Mouse (Mus musculus) heart, postnatal 0 days (tissue): ENCODE data around the gene Cdx2. TPM values are rescaled to one million over a fixed set of nuclear protein-coding genes. Genes with fewer than 3 reads are reported as not detected.

ENCODE experiments used
- ATAC-seq: fragments of 200-750 bp; cut with Nextera tagmentation; 2 replicates; pipeline ENCODE4 v1.8.0; 2017; ENCODE audit warnings: low read depth, moderate number of reproducible peaks, moderate library complexity; ENCODE audit not compliant: insufficient read depth
- DNase-seq: peaks from one replicate; pipeline ENCODE4 v3.0.0-alpha.2; 2016; ENCODE audit warnings: low spot score
- H3K27ac ChIP-seq: fragments of 300-500 bp; sonication (generic); 2 replicates; pipeline ENCODE4 v1.5.1; 2014; ENCODE audit warnings: low read depth, mild to moderate bottlenecking
- H3K27me3 ChIP-seq: fragments of 300-500 bp; sonication (generic); 2 replicates; pipeline ENCODE4 v1.6.1; 2014; ENCODE audit warnings: low read length, mixed read lengths; ENCODE audit not compliant: control insufficient read depth, insufficient read depth
- H3K36me3 ChIP-seq: fragments of 300-500 bp; sonication (generic); replicated peaks from 2 replicates; pipeline ENCODE4 v1.6.1; 2014; ENCODE audit warnings: low read length, mixed read lengths; ENCODE audit not compliant: control insufficient read depth, insufficient read depth
- H3K4me1 ChIP-seq: fragments of 300-500 bp; sonication (generic); 2 replicates; pipeline ENCODE4 v1.6.1; 2014; ENCODE audit warnings: antibody characterized with exemption; ENCODE audit not compliant: control insufficient read depth, insufficient read depth
- H3K4me2 ChIP-seq: fragments of 300-500 bp; sonication (generic); 2 replicates; pipeline ENCODE4 v1.6.1; 2014; ENCODE audit warnings: low read depth, mild to moderate bottlenecking, low read length, moderate library complexity
- H3K4me3 ChIP-seq: fragments of 300-500 bp; sonication (generic); 2 replicates; pipeline ENCODE4 v1.5.1; 2014; ENCODE audit warnings: low read depth, low read length
- H3K9ac ChIP-seq: fragments of 300-500 bp; sonication (generic); replicated peaks from 2 replicates; pipeline ENCODE4 v1.6.1; 2014; ENCODE audit warnings: low read depth, low read length, mixed read lengths
- H3K9me3 ChIP-seq: fragments of 300-500 bp; sonication (generic); replicated peaks from 2 replicates; pipeline ENCODE4 v1.6.1; 2016; ENCODE audit warnings: low read length; ENCODE audit not compliant: control insufficient read depth
- CTCF ChIP-seq: IDR thresholded peaks from 2 replicates; pipeline ENCODE4 v1.5.1; 2016; ENCODE audit warnings: antibody characterized with exemption, control low read depth, low read depth
- EP300 ChIP-seq: IDR thresholded peaks from 2 replicates; pipeline ENCODE4 v1.6.1; 2016; ENCODE audit warnings: antibody characterized with exemption, low read depth
- WGBS: fragments of 180-500 bp; shearing (Covaris S2); extraction: QIAGEN DNeasy Blood & Tissue Kit; methylation state at CpG from one replicate; pipeline ENCODE4 v1.1.7; 2014; 5-methylcytosine and 5-hydroxymethylcytosine counted together
- microRNA-seq: library from miRNA; unstranded; fragments of <30 nt; microRNA quantifications from one replicate; pipeline ENCODE4, GENCODE M21; 2016
- polyA plus RNA-seq: library from polyadenylated mRNA; unstranded; fragments of >200 nt; fragmentation: Nextera tagmentation; extraction: Ambion mirVana; gene quantifications from 2 replicates; pipeline ENCODE4 v1.2.1, GENCODE M21; 2015
- total RNA-seq: library from RNA; depleted of rRNA; stranded (reverse); fragments of >200 nt; gene quantifications from 2 replicates; pipeline ENCODE4 v1.2.3, GENCODE M21; 2014; ENCODE audit warnings: low replicate concordance; rRNA removed

The Cdx2 gene
- total and polyA plus RNA-seq, 2 experiments from 2014 or later, result not detected

DNA sequence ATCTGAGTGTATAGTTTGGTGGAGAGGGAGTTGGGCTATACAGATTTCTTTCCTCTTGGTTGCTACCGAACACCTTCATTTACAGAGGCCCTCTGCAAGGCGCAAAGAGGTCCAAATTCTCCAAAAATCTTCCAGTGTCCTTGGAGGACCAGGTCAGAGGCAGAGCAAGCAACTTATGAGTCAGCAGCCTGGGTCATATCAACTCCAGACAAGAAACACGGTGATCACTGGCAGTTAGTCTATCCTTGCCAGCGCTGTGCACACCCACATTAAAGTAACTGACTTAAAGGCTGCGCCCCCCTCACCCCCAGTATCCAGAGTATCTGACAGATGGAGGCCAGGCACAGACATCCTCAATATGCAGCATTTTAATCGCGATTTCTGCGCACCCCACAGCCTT lies 38.3 kb downstream of the Cdx2 start:
- WGBS, result 8% methylated on average over 8 of the region's 8 CpGs

DNA sequence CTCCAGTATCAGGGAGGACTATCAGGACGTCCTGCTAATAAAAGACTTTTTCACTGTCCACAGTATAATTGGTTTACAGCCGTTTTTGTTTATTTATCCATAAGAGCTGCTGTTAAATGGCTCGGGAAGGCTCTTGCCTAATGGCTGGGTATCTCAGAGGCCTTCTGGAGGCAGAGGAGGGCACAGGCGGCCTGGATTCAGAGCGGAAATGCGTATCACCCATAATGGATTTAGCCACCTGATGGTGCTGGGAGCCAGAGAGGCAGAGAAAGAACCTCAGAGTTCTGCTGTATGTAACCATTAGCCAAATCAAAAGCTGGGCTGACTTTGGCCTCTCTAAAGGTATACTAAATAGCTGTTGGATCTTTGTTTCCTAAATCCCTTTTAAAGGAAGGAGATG lies 39.6 kb downstream of the Cdx2 start:
- TF ChIP-seq EP300, result no peak
- no peak for TF ChIP-seq CTCF
- ATAC-seq, result no peak

More for the DNA sequence above, 38.3 kb downstream of the Cdx2 start:
- no peak for TF ChIP-seq CTCF
- no peak for TF ChIP-seq EP300
- Histone ChIP-seq H3K4me2 (no peak overlapping the region), H3K27ac (no peak overlapping the region), H3K4me3 (no peak overlapping the region), H3K4me1 (no peaks in the 10 kb centered on the region), H3K9me3 (no peaks in the 10 kb centered on the region), H3K36me3 (no peaks in the 10 kb centered on the region), H3K27me3 (peaks cover 89% of the 10 kb centered on the region), H3K9ac (no peak overlapping the region)
- DNase-seq (no peak), ATAC-seq (no peak)

DNA sequence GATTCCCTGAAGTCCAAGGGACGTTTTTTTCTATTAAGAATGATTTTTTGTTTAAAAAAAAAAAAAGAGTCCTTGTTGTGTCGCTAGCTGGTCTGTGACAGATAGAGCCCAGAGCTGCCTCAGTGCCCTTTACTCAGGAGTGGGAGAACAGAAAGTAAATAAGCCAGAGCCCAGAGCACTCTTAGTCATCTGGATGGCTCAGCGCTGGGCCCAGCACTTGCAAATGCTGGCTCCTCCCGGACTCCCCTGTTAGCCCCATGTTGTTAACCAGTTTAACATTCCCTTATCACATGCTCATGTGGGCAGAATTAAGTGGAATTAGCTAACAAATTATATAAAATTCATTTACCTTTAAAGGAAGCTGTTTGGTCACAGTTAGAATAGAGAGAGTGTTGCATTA lies 43.1 kb downstream of the Cdx2 start:
- DNase-seq (no peak), ATAC-seq (no peak)
- Histone ChIP-seq H3K27me3 (peaks cover 50% of the 10 kb centered on the region), H3K9ac (no peak overlapping the region), H3K36me3 (no peaks in the 10 kb centered on the region), H3K27ac (no peak overlapping the region), H3K4me2 (no peak overlapping the region), H3K9me3 (no peaks in the 10 kb centered on the region), H3K4me3 (no peak overlapping the region), H3K4me1 (no peaks in the 10 kb centered on the region)
- no peak for TF ChIP-seq EP300
- TF ChIP-seq CTCF, result no peak
- 18% methylated on average over 4 of the region's 4 CpGs for WGBS

More for the DNA sequence above, 39.6 kb downstream of the Cdx2 start:
- DNase-seq, result no peak
- no peak overlapping the region for H3K9ac ChIP-seq
- H3K4me1 ChIP-seq, result no peaks in the 10 kb centered on the region
- no peak overlapping the region for H3K4me2 ChIP-seq
- no peak overlapping the region for H3K27ac ChIP-seq
- H3K27me3 ChIP-seq, result peaks cover 84% of the 10 kb centered on the region
- H3K9me3 ChIP-seq, result no peaks in the 10 kb centered on the region
- no peak overlapping the region for H3K4me3 ChIP-seq
- H3K36me3 ChIP-seq, result no peaks in the 10 kb centered on the region
- 11% methylated on average over 6 of the region's 6 CpGs for WGBS

DNA sequence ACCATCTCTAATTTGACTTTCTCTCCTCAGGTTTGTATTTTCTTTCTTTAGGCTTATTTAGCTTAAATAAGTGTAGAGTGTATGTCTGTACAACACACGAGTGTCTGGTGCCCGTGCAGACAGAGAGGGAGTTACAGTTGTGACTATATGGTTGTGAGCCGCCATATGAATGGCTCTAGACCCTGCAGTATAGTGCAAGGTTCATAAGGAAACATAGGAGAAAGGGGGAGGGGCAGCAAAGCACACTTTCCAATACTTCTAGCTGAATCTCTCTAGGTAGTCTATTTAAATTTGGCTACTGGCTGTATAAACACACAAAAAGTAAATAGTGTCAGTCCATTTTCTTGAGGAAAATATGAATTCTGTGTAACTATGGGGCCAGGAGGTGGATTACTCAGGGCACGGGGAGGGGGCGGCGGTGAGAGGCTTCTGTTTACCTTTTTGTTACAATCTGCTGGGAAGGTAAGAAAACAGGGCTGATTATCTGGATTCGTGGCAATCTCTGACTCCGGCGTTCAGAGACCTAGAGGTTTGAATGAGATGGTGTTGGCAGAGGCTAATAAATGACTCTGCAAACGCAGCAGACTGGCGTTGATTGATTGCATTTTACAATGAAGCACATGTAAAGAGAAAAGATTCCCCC lies 45.0 kb downstream of the Cdx2 start:
- H3K36me3 ChIP-seq, result no peaks in the 10 kb centered on the region
- H3K4me1 ChIP-seq, result no peaks in the 10 kb centered on the region
- ATAC-seq (no peak), DNase-seq (no peak)
- peaks cover 31% of the 10 kb centered on the region for H3K27me3 ChIP-seq
- no peak overlapping the region for H3K9ac ChIP-seq
- H3K4me3 ChIP-seq, result no peak overlapping the region
- 38% methylated on average over 11 of the region's 11 CpGs for WGBS
- no peak overlapping the region for H3K4me2 ChIP-seq
- TF ChIP-seq EP300 (no peak), CTCF (no peak)
- H3K9me3 ChIP-seq, result no peaks in the 10 kb centered on the region
- no peak overlapping the region for H3K27ac ChIP-seq

DNA sequence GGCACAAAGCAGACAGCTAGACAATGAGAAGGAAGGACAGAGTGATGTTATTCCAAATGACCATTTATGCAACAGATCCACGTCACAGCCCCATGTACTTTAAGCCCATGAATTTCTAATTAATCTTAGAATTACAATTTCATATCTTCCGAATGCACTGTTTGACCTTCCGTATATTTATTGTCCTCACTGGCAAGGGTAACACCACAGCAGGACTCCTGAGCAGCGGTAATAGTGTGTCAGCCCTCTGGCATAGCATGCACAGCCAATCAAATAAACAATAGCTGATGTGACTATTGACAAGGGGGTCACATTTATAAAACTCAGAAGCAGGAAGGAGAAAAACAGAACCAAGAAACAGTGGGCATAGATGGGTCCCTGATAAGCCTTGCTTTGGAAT lies 46.3 kb downstream of the Cdx2 start:
- Histone ChIP-seq H3K9ac (no peak overlapping the region), H3K27ac (no peak overlapping the region), H3K4me2 (no peak overlapping the region), H3K36me3 (no peaks in the 10 kb centered on the region), H3K27me3 (peaks cover 19% of the 10 kb centered on the region), H3K9me3 (no peaks in the 10 kb centered on the region), H3K4me3 (no peak overlapping the region), H3K4me1 (no peaks in the 10 kb centered on the region)
- ATAC-seq, result no peak
- no peak for TF ChIP-seq CTCF
- TF ChIP-seq EP300, result no peak
- DNase-seq, result no peak
- WGBS, result 68% methylated on average over 4 of the region's 4 CpGs

DNA sequence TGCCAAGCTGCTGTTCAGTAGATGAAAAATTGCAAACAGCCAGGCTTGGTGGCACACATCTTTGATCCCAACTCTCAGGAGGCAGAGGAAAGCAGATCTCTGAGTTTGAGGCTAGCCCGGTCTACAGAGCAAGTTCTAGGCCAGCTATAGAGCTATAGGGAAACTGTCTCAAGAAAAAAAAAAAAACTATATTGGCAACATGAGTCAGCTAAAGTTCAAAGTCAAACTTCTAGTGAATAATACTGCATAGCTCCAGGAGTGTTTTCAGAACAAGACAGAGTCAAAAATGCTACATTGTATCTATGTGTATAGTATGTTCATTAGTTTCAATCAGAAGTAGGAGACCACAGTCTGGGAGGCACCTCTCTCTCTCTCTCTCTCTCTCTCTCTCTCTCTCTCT lies 46.9 kb downstream of the Cdx2 start:
- no peak overlapping the region for H3K27ac ChIP-seq
- H3K27me3 ChIP-seq, result peaks cover 14% of the 10 kb centered on the region; the same call in 1 of the 2 replicates
- no peak overlapping the region for H3K4me3 ChIP-seq
- H3K9ac ChIP-seq, result no peak overlapping the region
- DNase-seq (no peak), ATAC-seq (no peak)
- TF ChIP-seq CTCF, result no peak
- TF ChIP-seq EP300, result no peak
- no peak overlapping the region for H3K4me2 ChIP-seq
- WGBS, result 82% methylated on average over 1 of the region's 1 CpGs
- no peaks in the 10 kb centered on the region for H3K4me1 ChIP-seq
- no peaks in the 10 kb centered on the region for H3K9me3 ChIP-seq
- no peaks in the 10 kb centered on the region for H3K36me3 ChIP-seq

Small RNA genes within 50 kb of the gene (microRNA-seq; reads per million reads assigned to microRNA genes)
- not detected for gene Mir7k

Other genes with a start within 250 kb of the Cdx2 start
- 18.0 and 22.6 TPM in 2 replicates for gene Lnx2, start 230.7 kb downstream of the Cdx2 start, total RNA-seq
- gene Lnx2, start 230.7 kb downstream of the Cdx2 start, polyA plus RNA-seq, result 6.2 and 6.5 TPM in 2 replicates
- 53.8 and 56.9 TPM in 2 replicates for gene Polr1d, start 230.2 kb downstream of the Cdx2 start, total RNA-seq
- 85.0 and 89.1 TPM in 2 replicates for gene Polr1d, start 230.2 kb downstream of the Cdx2 start, polyA plus RNA-seq
- not detected in 2 replicates for gene Gsx1, start 118.6 kb downstream of the Cdx2 start, total RNA-seq
- gene Gsx1, start 118.6 kb downstream of the Cdx2 start, polyA plus RNA-seq, result not detected in 2 replicates
- gene Pdx1, start 37.3 kb downstream of the Cdx2 start, total RNA-seq, result not detected in 2 replicates
- not detected in 2 replicates for gene Pdx1, start 37.3 kb downstream of the Cdx2 start, polyA plus RNA-seq
- gene Urad, start 15.2 kb upstream of the Cdx2 start, total RNA-seq, result not detected in 2 replicates
- not detected in 2 replicates for gene Urad, start 15.2 kb upstream of the Cdx2 start, polyA plus RNA-seq
- not detected in 2 replicates for gene Flt3, start 93.2 kb upstream of the Cdx2 start, total RNA-seq
- 0.05 TPM in 1 of 2 replicates, not detected in the other for gene Flt3, start 93.2 kb upstream of the Cdx2 start, polyA plus RNA-seq
- 63.9 and 66.0 TPM in 2 replicates for gene Pan3, start 122.9 kb upstream of the Cdx2 start, total RNA-seq
- 28.0 and 28.4 TPM in 2 replicates for gene Pan3, start 122.9 kb upstream of the Cdx2 start, polyA plus RNA-seq